Mouse (Mus musculus) liver, embryonic 16.5 days (tissue): ENCODE results near the gene Mtus2. TPM values are rescaled to one million over a fixed set of nuclear protein-coding genes. Genes with fewer than 3 reads are reported as not detected.
A peak's percentile ranks its signal among the peaks of the same experiment; 100 is the strongest.

Experiments
- ATAC-seq: fragments of 200-750 bp; cut with Nextera tagmentation; 2 replicates; pipeline ENCODE4 v1.8.0; 2017; ENCODE audit warnings: low read depth, mild to moderate bottlenecking, moderate number of reproducible peaks, moderate library complexity
- H3K27ac ChIP-seq: fragments of 300-500 bp; sonication (generic); 2 replicates; pipeline ENCODE4 v1.5.1; 2014; ENCODE audit warnings: mild to moderate bottlenecking, low read length
- H3K27me3 ChIP-seq: fragments of 300-500 bp; sonication (generic); 2 replicates; pipeline ENCODE4 v1.6.1; 2014; ENCODE audit warnings: low read depth, low read length, mixed read lengths; ENCODE audit not compliant: control insufficient read depth, insufficient read depth
- H3K36me3 ChIP-seq: fragments of 300-500 bp; sonication (generic); 2 replicates; pipeline ENCODE4 v1.6.1; 2014; ENCODE audit warnings: mild to moderate bottlenecking; ENCODE audit not compliant: control insufficient read depth, insufficient read depth
- H3K4me1 ChIP-seq: fragments of 300-500 bp; sonication (generic); 2 replicates; pipeline ENCODE4 v1.6.1; 2014; ENCODE audit warnings: low read depth, low read length, mixed read lengths; ENCODE audit not compliant: control insufficient read depth
- H3K4me2 ChIP-seq: fragments of 300-500 bp; sonication (generic); 2 replicates; pipeline ENCODE4 v1.6.1; 2014; ENCODE audit warnings: low read depth, low read length, mixed read lengths
- H3K4me3 ChIP-seq: fragments of 300-500 bp; sonication (generic); 2 replicates; pipeline ENCODE4 v1.5.1; 2014; ENCODE audit warnings: low read depth, mild to moderate bottlenecking, low read length
- H3K9ac ChIP-seq: fragments of 300-500 bp; sonication (generic); 2 replicates; pipeline ENCODE4 v1.6.1; 2014; ENCODE audit warnings: low read depth, low read length
- H3K9me3 ChIP-seq: fragments of 300-500 bp; sonication (generic); replicated peaks from 2 replicates; pipeline ENCODE4 v1.6.1; 2016; ENCODE audit warnings: low read length; ENCODE audit not compliant: control insufficient read depth
- WGBS: fragments of 180-500 bp; shearing (Covaris S2); extraction: QIAGEN DNeasy Blood & Tissue Kit; methylation state at CpG from one replicate; pipeline ENCODE4 v1.1.7; 2014; ENCODE audit not compliant: insufficient replicate concordance; 5-methylcytosine and 5-hydroxymethylcytosine counted together
- polyA plus RNA-seq: library from polyadenylated mRNA; unstranded; fragments of >200 nt; fragmentation: Nextera tagmentation; extraction: Ambion mirVana; gene quantifications from 2 replicates; pipeline ENCODE4 v1.2.1, GENCODE M21; 2015

Mtus2 gene
- polyA plus RNA-seq, 1 experiment from 2014 or later, result 0.72 TPM

GRCm38 (mm10) chr5:148245386-148245785 is 288.3 kb downstream of the Mtus2 start:
- Histone ChIP-seq H3K4me2 (no peak overlapping the region), H3K27ac (no peak overlapping the region), H3K36me3 (no peaks in the 10 kb centered on the region), H3K4me3 (no peak overlapping the region), H3K9me3 (no peaks in the 10 kb centered on the region), H3K27me3 (no peaks in the 10 kb centered on the region), H3K4me1 (no peaks in the 10 kb centered on the region), H3K9ac (no peak overlapping the region)
- 52% methylated on average over 2 of the region's 2 CpGs for WGBS
- no peak for ATAC-seq

- no peak overlapping the region for H3K27ac ChIP-seq
- H3K9ac ChIP-seq, result no peak overlapping the region
- ATAC-seq, result no peak
- no peaks in the 10 kb centered on the region for H3K27me3 ChIP-seq
- no peaks in the 10 kb centered on the region for H3K4me1 ChIP-seq
- no peaks in the 10 kb centered on the region for H3K36me3 ChIP-seq
- 36% methylated on average over 2 of the region's 2 CpGs for WGBS
- no peaks in the 10 kb centered on the region for H3K9me3 ChIP-seq
- no peak overlapping the region for H3K4me2 ChIP-seq
- no peak overlapping the region for H3K4me3 ChIP-seq
Measured at GRCm38 (mm10) chr5:148248236-148248635, 291.1 kb downstream of the Mtus2 start.

- Histone ChIP-seq H3K9ac (no peak overlapping the region), H3K36me3 (no peaks in the 10 kb centered on the region), H3K27me3 (no peaks in the 10 kb centered on the region), H3K27ac (no peak overlapping the region), H3K4me3 (no peak overlapping the region), H3K4me2 (no peak overlapping the region), H3K9me3 (no peaks in the 10 kb centered on the region), H3K4me1 (no peaks in the 10 kb centered on the region)
- no peak for ATAC-seq
Measured at GRCm38 (mm10) chr5:148251847-148252246, 294.7 kb downstream of the Mtus2 start.

DNA sequence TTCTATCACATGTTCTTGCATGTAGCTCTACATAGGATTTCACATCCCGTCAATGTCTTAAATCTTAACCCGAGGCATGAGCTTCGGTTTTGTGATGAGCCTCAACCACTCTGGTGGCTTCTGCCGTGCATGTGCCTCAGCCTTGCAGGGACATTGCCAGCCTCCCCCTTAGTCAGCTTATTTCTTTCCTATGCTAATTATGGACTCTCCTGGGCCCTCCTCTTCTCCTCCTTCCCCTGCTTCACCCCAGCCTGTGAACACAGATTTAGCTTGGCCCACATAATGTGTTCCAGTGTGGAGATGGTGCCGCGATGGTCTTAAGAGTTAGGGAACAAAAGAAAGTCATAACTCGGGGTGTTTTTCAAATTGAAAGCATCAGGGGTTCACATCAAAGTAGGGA is 304.9 kb downstream of the Mtus2 start:
- H3K27me3 ChIP-seq, result peaks cover 21% of the 10 kb centered on the region
- no peaks in the 10 kb centered on the region for H3K4me1 ChIP-seq
- no peak overlapping the region for H3K27ac ChIP-seq
- H3K9ac ChIP-seq, result no peak overlapping the region
- H3K9me3 ChIP-seq, result no peaks in the 10 kb centered on the region; the same call in 1 of the 2 replicates
- no peak for ATAC-seq
- no peaks in the 10 kb centered on the region for H3K36me3 ChIP-seq
- no peak overlapping the region for H3K4me2 ChIP-seq
- no peak overlapping the region for H3K4me3 ChIP-seq
- 72% methylated on average over 7 of the region's 7 CpGs for WGBS

DNA sequence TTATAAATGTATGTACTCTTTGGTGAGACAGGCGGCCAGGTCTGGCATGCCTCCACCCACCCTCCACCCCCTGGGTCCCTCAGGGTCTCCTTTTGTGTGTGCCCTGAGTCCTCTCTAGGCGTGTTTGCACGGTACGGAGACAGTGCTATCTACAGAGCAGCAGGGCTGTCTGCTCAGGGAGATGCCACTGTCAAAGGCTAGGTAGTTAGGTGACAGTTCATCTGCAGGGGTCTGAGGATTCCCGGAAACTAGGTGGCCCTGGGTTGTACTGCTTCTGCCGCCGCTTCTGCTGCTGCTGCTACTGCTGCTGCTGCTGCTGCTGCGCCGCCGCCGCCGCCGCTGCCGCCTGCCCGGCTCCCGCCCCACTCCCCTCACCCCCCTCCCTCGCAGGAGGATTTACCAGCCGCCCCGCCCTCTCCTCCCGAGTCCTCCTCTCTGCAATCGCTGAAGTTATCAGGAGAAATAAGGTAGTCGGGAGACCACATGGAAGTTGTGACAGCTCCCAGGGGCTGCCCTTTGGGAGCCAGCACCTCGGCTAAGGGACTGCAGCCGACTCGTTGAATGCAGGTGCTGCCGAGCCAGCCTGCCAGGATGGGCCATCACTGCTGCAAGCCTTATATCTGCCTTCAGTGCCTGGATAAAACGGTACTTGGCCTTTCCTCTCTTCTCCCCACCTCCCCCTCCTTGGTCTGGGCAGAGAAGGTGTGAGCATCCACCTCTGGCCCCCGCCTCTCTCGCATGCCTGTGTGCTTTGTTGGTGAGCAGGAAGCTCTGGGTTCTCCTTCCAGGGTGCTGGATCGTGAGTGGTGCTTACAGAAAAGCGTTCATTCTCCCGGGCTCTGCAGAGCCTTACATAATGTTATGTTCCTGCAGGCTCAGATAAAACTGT is 307.9 kb downstream of the Mtus2 start:
- H3K9ac ChIP-seq, result no peak overlapping the region
- peak overlapping the region; percentile 2; the same call in 1 of the 2 replicates for H3K4me3 ChIP-seq
- no peaks in the 10 kb centered on the region for H3K4me1 ChIP-seq
- 1% methylated on average over 32 of the region's 32 CpGs for WGBS
- ATAC-seq, result no peak
- no peaks in the 10 kb centered on the region for H3K36me3 ChIP-seq
- no peaks in the 10 kb centered on the region for H3K9me3 ChIP-seq
- H3K27ac ChIP-seq, result no peak overlapping the region
- H3K4me2 ChIP-seq, result peak overlapping the region; percentile 28
- peaks cover 21% of the 10 kb centered on the region for H3K27me3 ChIP-seq

- WGBS, result 4% methylated on average over 2 of the region's 2 CpGs
- no peak overlapping the region for H3K9ac ChIP-seq
- H3K4me2 ChIP-seq, result no peak overlapping the region
- no peaks in the 10 kb centered on the region for H3K4me1 ChIP-seq
- no peaks in the 10 kb centered on the region for H3K9me3 ChIP-seq
- no peaks in the 10 kb centered on the region for H3K36me3 ChIP-seq
- ATAC-seq, result no peak
- peaks cover 21% of the 10 kb centered on the region for H3K27me3 ChIP-seq
- no peak overlapping the region for H3K27ac ChIP-seq
- H3K4me3 ChIP-seq, result no peak overlapping the region
Measured at GRCm38 (mm10) chr5:148266841-148267240, 309.7 kb downstream of the Mtus2 start.

DNA sequence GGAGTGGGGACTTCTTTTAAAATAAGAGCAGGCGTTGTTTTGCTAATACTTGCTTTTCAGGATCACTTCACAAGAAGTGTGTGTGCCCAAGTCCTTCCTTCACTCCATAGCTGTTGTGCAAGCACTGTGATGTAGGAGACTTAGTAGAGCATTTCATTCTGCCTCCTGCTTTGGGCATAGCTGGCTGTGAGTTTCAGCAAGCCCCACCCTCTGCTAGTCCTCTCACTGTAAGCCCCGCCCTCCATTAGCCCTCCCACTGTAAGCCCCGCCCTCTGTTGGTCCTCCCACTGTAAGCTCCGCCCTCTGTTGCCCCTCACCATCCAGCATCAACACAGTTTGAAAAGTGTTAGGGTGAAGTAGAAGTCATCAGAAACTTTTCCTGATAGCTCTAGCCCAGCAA is 310.3 kb downstream of the Mtus2 start:
- no peaks in the 10 kb centered on the region for H3K9me3 ChIP-seq
- H3K4me2 ChIP-seq, result no peak overlapping the region
- H3K4me1 ChIP-seq, result no peaks in the 10 kb centered on the region
- H3K9ac ChIP-seq, result no peak overlapping the region
- H3K27me3 ChIP-seq, result peaks cover 21% of the 10 kb centered on the region
- H3K27ac ChIP-seq, result no peak overlapping the region
- WGBS, result 44% methylated on average over 4 of the region's 4 CpGs
- H3K4me3 ChIP-seq, result no peak overlapping the region
- H3K36me3 ChIP-seq, result no peaks in the 10 kb centered on the region
- ATAC-seq, result no peak

DNA sequence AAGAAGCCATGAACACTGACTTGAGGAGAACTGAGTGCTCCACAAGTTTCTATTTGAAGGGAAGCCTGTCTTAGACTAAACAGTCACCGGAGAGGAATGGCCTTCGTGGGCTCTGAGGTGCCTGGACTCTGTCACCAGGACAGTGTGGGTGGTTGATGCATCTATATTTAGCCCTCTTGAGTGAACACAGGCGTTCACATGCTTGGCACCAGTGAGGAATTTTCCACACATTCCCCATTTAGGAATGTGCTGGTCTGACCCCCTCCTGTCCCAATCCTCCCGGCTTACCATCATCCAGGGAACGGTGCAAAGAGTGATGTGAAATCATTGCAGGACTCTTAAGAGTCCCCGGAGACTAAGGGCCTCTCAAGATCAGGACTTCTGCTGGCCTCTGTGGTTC is 314.9 kb downstream of the Mtus2 start:
- ATAC-seq, result no peak
- H3K27ac ChIP-seq, result no peak overlapping the region
- H3K36me3 ChIP-seq, result no peaks in the 10 kb centered on the region
- no peak overlapping the region for H3K9ac ChIP-seq
- no peak overlapping the region for H3K4me3 ChIP-seq
- no peaks in the 10 kb centered on the region for H3K4me1 ChIP-seq
- 61% methylated on average over 6 of the region's 6 CpGs for WGBS
- no peaks in the 10 kb centered on the region for H3K9me3 ChIP-seq
- H3K4me2 ChIP-seq, result no peak overlapping the region
- no peaks in the 10 kb centered on the region for H3K27me3 ChIP-seq

DNA sequence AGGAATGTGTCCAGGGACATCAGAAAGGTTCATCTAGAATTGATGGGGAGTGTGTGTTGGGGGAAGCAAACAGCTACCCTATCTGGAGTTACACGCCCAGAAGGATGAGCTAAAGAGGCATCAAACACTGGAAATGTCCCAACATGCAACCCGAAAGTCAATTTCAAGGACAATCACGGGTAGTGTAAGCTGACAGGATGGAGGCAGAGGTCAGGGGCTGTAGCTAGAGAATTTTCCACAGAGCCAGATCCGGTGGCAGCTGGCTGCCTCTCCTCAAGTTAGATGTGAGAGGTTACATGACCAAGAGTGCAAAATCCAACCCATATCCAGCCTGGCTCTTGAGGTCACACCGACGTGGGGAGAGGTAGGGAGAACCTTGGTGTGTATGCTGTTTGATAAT is 315.7 kb downstream of the Mtus2 start:
- 55% methylated on average over 6 of the region's 6 CpGs for WGBS
- H3K4me3 ChIP-seq, result no peak overlapping the region
- ATAC-seq, result no peak

More for the DNA sequence above, 315.7 kb downstream of the Mtus2 start:
- H3K9me3 ChIP-seq, result no peaks in the 10 kb centered on the region
- no peak overlapping the region for H3K4me2 ChIP-seq
- no peak overlapping the region for H3K27ac ChIP-seq
- H3K9ac ChIP-seq, result no peak overlapping the region
- H3K36me3 ChIP-seq, result no peaks in the 10 kb centered on the region
- H3K27me3 ChIP-seq, result no peaks in the 10 kb centered on the region
- no peaks in the 10 kb centered on the region for H3K4me1 ChIP-seq
